Mouse (Mus musculus): ENCODE measurements around the gene Scgb2b19. TPM values are rescaled to one million over a fixed set of nuclear protein-coding genes. Genes with fewer than 3 reads are reported as not detected.
"Not testable (repeated sequence)": the region's sequence is repeated elsewhere in the genome, so short reads cannot be mapped to it uniquely, and the experiment has no call there.

Scgb2b19 gene
- not detected in 2 replicates for polyA plus RNA-seq (2015; fragmentation: Nextera tagmentation; extraction: Ambion mirVana)

- not testable (repeated sequence) for H3K27me3 ChIP-seq (replicated peaks); ATAC-seq (replicated peaks); H3K4me3 ChIP-seq; H3K9me3 ChIP-seq; H3K36me3 ChIP-seq (replicated peaks); H3K27ac ChIP-seq; H3K4me2 ChIP-seq; H3K9ac ChIP-seq; H3K4me1 ChIP-seq
These were observed at the start of gene Scgb2b19 for GRCm38 (mm10) chr7:33280238-33280637. Scgb2b19 (minus strand) TSS chr7:33280338.

DNA sequence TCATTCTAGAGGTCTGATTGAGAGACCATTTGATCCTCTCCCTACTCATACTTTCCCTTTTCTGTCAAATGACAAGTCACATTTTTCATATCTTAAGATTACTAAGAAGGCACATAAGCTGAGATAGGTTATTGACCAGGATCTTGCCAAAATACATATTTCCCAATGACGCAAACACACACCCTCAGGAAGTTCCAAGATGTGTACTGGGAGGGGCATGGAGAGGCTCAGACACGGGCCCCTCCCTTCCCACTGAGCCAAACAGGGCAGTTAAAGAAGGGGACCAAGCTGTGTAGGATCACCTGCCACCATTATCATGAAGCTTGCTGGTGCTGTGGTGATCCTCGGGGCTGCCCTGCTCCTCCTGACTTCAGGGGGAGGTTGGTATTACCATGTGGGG, 6.9 kb upstream of the Scgb2b19 start, which contains the start of gene Scgb1b19:
Gene Scgb1b19 (plus strand): TSS at position 301 of the 400 bp plus-strand sequence.
- not testable (repeated sequence) for H3K4me1 ChIP-seq; H3K4me2 ChIP-seq; H3K36me3 ChIP-seq (replicated peaks); H3K27me3 ChIP-seq (replicated peaks); ATAC-seq (replicated peaks); H3K27ac ChIP-seq; H3K4me3 ChIP-seq; H3K9me3 ChIP-seq; H3K9ac ChIP-seq
- WGBS: 78% methylated on average over 3 of the region's 3 CpGs

Other genes starting within 250 kb of the Scgb2b19 start
- gene Scgb2b17, start 223.8 kb downstream of the Scgb2b19 start, polyA plus RNA-seq (2015; fragmentation: Nextera tagmentation; extraction: Ambion mirVana): not detected in 2 replicates
- not detected in 2 replicates for gene Scgb1b17, start 216.9 kb downstream of the Scgb2b19 start, polyA plus RNA-seq (2015; fragmentation: Nextera tagmentation; extraction: Ambion mirVana)
- not detected in 2 replicates for gene Scgb2b18, start 106.5 kb downstream of the Scgb2b19 start, polyA plus RNA-seq (2015; fragmentation: Nextera tagmentation; extraction: Ambion mirVana)
- gene Scgb1b18, start 94.8 kb downstream of the Scgb2b19 start, polyA plus RNA-seq (2015; fragmentation: Nextera tagmentation; extraction: Ambion mirVana): not detected in 2 replicates
- not detected in 2 replicates for gene Scgb1b19, start 7.0 kb upstream of the Scgb2b19 start, polyA plus RNA-seq (2015; fragmentation: Nextera tagmentation; extraction: Ambion mirVana)
- gene Scgb2b20, start 86.0 kb upstream of the Scgb2b19 start, polyA plus RNA-seq (2015; fragmentation: Nextera tagmentation; extraction: Ambion mirVana): not detected in 2 replicates
- not detected in 2 replicates for gene Scgb1b20, start 92.9 kb upstream of the Scgb2b19 start, polyA plus RNA-seq (2015; fragmentation: Nextera tagmentation; extraction: Ambion mirVana)
- not detected in 2 replicates for gene Scgb2b21, start 240.1 kb upstream of the Scgb2b19 start, polyA plus RNA-seq (2015; fragmentation: Nextera tagmentation; extraction: Ambion mirVana)